Mouse (Mus musculus): ENCODE results near the gene Gmppa. TPM values are rescaled to one million over a fixed set of nuclear protein-coding genes. Genes with fewer than 3 reads are reported as not detected.

Gene Gmppa
- polyA plus RNA-seq, 1 experiment: 36.5 TPM

DNA sequence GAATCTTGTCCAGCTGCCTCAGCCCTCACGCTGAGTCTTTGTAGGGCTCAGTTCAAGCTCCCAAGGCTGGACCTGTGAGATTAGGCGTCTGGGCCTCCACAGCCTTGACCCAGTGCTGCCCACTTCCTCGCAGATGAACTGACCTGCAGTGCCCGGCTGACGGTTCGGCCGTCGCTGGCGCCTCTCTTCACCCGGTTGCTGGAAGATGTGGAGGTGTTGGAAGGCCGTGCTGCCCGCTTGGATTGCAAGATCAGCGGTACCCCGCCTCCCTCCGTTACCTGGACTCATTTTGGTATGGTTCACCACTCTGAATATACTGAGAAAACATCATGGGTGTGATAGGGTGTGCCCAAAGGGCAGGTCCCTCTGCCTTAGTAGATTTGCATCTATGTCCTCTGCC lies 29.6 kb upstream of the Gmppa start:
- Histone ChIP-seq H3K36me3 (ENCODE audit: control insufficient read depth, insufficient read depth, low read length, poor library complexity, severe bottlenecking) (no peaks in the 10 kb centered on the region), H3K9ac (ENCODE audit: low read depth, poor library complexity, severe bottlenecking) (no peak overlapping the region), H3K4me3 (ENCODE audit: low read depth, low read length) (no peak overlapping the region)

DNA sequence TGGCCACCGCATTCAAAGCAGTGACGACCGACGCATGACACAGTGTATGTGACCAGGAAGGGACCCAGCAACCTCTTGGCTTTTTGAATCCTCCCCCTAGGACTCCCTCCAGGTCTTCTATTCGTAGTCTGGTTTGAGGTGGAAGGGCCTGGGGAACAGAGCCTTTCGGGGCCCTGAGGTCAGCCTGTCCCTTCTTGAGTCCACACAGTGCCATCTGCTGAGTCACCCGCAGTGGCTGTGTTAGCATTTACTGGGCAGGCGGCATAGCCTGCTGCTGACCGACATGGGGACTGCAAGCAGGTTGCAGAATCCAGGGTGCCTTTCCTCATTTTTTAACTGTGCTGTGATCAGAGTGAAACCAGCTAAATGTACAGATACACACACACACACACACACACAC lies 28.7 kb upstream of the Gmppa start:
- no peak overlapping the region for H3K27ac ChIP-seq (ENCODE audit: insufficient read depth, low read length)
- no peaks in the 10 kb centered on the region for H3K9me3 ChIP-seq (replicated peaks; ENCODE audit: control insufficient read depth, insufficient read depth, low read length, poor library complexity, severe bottlenecking)
- no peaks in the 10 kb centered on the region for H3K27me3 ChIP-seq (ENCODE audit: control insufficient read depth, insufficient read depth, low read length, poor library complexity, severe bottlenecking)
- H3K4me1 ChIP-seq (ENCODE audit: control insufficient read depth, insufficient read depth, low read length): peaks cover 3% of the 10 kb centered on the region
- no peak overlapping the region for H3K9ac ChIP-seq (ENCODE audit: low read depth, poor library complexity, severe bottlenecking)
- no peak overlapping the region for H3K4me3 ChIP-seq (ENCODE audit: low read depth, low read length)
- no peaks in the 10 kb centered on the region for H3K36me3 ChIP-seq (ENCODE audit: control insufficient read depth, insufficient read depth, low read length, poor library complexity, severe bottlenecking)
- no peak for TF ChIP-seq POLR2A (IDR thresholded peaks at IDR 0.05; ENCODE audit: insufficient read depth, low read length)
- no peak for TF ChIP-seq CTCF (IDR thresholded peaks at IDR 0.05; ENCODE audit: low read depth, low read length)
- no peak for TF ChIP-seq EP300 (IDR thresholded peaks at IDR 0.05; ENCODE audit: insufficient read depth, low read depth, low read length)

More for the DNA sequence above, 29.6 kb upstream of the Gmppa start:
- no peaks in the 10 kb centered on the region for H3K9me3 ChIP-seq (replicated peaks; ENCODE audit: control insufficient read depth, insufficient read depth, low read length, poor library complexity, severe bottlenecking)
- H3K27ac ChIP-seq (ENCODE audit: insufficient read depth, low read length): no peak overlapping the region
- H3K4me1 ChIP-seq (ENCODE audit: control insufficient read depth, insufficient read depth, low read length): peaks cover 3% of the 10 kb centered on the region
- no peak for TF ChIP-seq POLR2A (IDR thresholded peaks at IDR 0.05; ENCODE audit: insufficient read depth, low read length)
- no peak for TF ChIP-seq CTCF (IDR thresholded peaks at IDR 0.05; ENCODE audit: low read depth, low read length)
- no peak for TF ChIP-seq EP300 (IDR thresholded peaks at IDR 0.05; ENCODE audit: insufficient read depth, low read depth, low read length)
- H3K27me3 ChIP-seq (ENCODE audit: control insufficient read depth, insufficient read depth, low read length, poor library complexity, severe bottlenecking): no peaks in the 10 kb centered on the region

DNA sequence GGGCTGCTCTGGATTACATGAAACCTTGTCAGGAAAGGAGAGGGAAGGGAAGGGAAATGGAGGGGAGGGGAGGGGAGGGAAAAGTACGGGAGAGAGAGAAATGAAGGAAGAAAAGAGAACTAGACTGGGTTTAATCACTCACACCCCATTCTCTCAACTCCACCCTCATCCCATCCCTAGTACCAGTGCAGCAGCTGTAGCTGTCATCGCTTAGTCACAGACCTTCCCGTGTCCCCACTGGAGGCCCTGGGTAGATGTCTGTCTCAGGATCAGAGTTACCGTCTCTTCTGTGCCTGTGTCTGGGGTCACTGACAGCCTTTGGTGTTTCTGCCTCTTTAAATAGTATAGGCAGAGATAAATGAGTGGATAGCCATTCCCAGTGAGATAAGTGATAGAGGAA lies 27.5 kb upstream of the Gmppa start:
- Histone ChIP-seq H3K9me3 (replicated peaks; ENCODE audit: control insufficient read depth, insufficient read depth, low read length, poor library complexity, severe bottlenecking) (no peaks in the 10 kb centered on the region), H3K36me3 (ENCODE audit: control insufficient read depth, insufficient read depth, low read length, poor library complexity, severe bottlenecking) (no peaks in the 10 kb centered on the region), H3K4me1 (ENCODE audit: control insufficient read depth, insufficient read depth, low read length) (no peaks in the 10 kb centered on the region), H3K27ac (ENCODE audit: insufficient read depth, low read length) (no peak overlapping the region), H3K9ac (ENCODE audit: low read depth, poor library complexity, severe bottlenecking) (no peak overlapping the region), H3K4me3 (ENCODE audit: low read depth, low read length) (no peak overlapping the region), H3K27me3 (ENCODE audit: control insufficient read depth, insufficient read depth, low read length, poor library complexity, severe bottlenecking) (no peaks in the 10 kb centered on the region)
- TF ChIP-seq CTCF (IDR thresholded peaks at IDR 0.05; ENCODE audit: low read depth, low read length) (no peak), EP300 (IDR thresholded peaks at IDR 0.05; ENCODE audit: insufficient read depth, low read depth, low read length) (no peak), POLR2A (IDR thresholded peaks at IDR 0.05; ENCODE audit: insufficient read depth, low read length) (no peak)

DNA sequence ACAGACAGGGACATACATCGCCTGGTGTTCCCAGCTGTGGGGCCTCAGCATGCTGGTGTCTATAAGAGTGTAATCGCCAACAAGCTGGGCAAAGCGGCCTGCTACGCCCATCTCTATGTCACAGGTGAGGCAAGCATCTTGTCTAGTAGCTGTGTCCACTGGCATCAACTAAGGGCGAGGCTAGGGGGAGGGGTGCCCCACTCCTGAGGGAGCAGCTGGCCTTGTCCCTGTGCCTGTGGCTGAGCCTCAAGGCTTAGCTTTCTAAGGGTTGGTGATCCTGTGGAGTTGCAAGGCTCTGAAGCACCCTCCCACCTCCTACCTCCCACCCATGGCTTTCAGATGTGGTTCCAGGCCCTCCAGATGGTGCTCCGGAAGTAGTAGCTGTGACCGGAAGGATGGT lies 25.8 kb upstream of the Gmppa start:
- no peaks in the 10 kb centered on the region for H3K27me3 ChIP-seq (ENCODE audit: control insufficient read depth, insufficient read depth, low read length, poor library complexity, severe bottlenecking)
- H3K9ac ChIP-seq (ENCODE audit: low read depth, poor library complexity, severe bottlenecking): no peak overlapping the region
- no peak overlapping the region for H3K4me3 ChIP-seq (ENCODE audit: low read depth, low read length)
- no peak overlapping the region for H3K27ac ChIP-seq (ENCODE audit: insufficient read depth, low read length)
- TF ChIP-seq CTCF (IDR thresholded peaks at IDR 0.05; ENCODE audit: low read depth, low read length): no peak
- TF ChIP-seq EP300 (IDR thresholded peaks at IDR 0.05; ENCODE audit: insufficient read depth, low read depth, low read length): no peak
- no peak for TF ChIP-seq POLR2A (IDR thresholded peaks at IDR 0.05; ENCODE audit: insufficient read depth, low read length)
- H3K9me3 ChIP-seq (replicated peaks; ENCODE audit: control insufficient read depth, insufficient read depth, low read length, poor library complexity, severe bottlenecking): no peaks in the 10 kb centered on the region
- H3K4me1 ChIP-seq (ENCODE audit: control insufficient read depth, insufficient read depth, low read length): no peaks in the 10 kb centered on the region
- H3K36me3 ChIP-seq (ENCODE audit: control insufficient read depth, insufficient read depth, low read length, poor library complexity, severe bottlenecking): no peaks in the 10 kb centered on the region

DNA sequence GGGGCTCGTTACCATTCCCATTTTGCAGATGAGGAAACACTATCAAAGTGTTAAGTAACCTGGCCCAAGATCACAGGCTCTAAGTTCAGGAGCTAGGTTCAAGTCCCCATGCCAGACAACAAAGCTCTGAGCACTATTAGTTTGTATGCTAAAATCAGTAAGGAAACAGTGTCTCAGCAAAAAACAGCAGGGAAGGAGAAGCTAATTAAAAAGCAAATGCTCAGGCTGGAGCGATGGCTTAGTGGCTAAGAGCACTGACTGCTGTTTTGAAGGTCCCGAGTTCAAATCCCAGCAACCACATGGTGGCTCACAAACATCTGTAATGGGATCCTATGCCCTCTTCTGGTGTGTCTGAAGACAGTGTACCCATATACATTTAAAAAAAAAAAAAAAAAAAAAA lies 23.5 kb upstream of the Gmppa start:
- H3K36me3 ChIP-seq (ENCODE audit: control insufficient read depth, insufficient read depth, low read length, poor library complexity, severe bottlenecking): no peaks in the 10 kb centered on the region
- H3K27ac ChIP-seq (ENCODE audit: insufficient read depth, low read length): no peak overlapping the region
- H3K4me3 ChIP-seq (ENCODE audit: low read depth, low read length): no peak overlapping the region
- H3K27me3 ChIP-seq (ENCODE audit: control insufficient read depth, insufficient read depth, low read length, poor library complexity, severe bottlenecking): no peaks in the 10 kb centered on the region
- TF ChIP-seq EP300 (IDR thresholded peaks at IDR 0.05; ENCODE audit: insufficient read depth, low read depth, low read length): no peak
- no peak for TF ChIP-seq CTCF (IDR thresholded peaks at IDR 0.05; ENCODE audit: low read depth, low read length)
- no peak for TF ChIP-seq POLR2A (IDR thresholded peaks at IDR 0.05; ENCODE audit: insufficient read depth, low read length)
- no peaks in the 10 kb centered on the region for H3K9me3 ChIP-seq (replicated peaks; ENCODE audit: control insufficient read depth, insufficient read depth, low read length, poor library complexity, severe bottlenecking)
- H3K4me1 ChIP-seq (ENCODE audit: control insufficient read depth, insufficient read depth, low read length): no peaks in the 10 kb centered on the region
- H3K9ac ChIP-seq (ENCODE audit: low read depth, poor library complexity, severe bottlenecking): no peak overlapping the region

DNA sequence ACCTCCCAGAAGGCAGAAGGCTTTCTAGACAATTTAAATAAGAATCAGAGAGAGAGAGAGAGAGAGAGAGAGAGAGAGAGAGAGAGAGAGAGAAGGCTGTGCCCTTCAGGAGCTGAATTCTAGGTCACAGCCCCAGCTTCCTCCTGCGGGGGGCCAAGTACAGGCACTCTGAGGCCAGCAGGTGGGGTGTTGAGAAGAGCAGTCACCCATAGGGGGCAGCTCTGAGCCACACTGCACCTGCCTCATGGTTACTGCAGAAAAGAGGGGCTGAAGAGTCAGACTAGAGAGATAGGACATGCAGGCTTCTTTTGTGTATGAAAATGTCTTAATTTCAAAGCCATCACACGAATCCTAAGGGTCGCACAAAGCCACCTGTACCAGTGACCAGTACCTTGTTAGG lies 22.0 kb upstream of the Gmppa start:
- H3K27me3 ChIP-seq (ENCODE audit: control insufficient read depth, insufficient read depth, low read length, poor library complexity, severe bottlenecking): no peaks in the 10 kb centered on the region
- H3K4me1 ChIP-seq (ENCODE audit: control insufficient read depth, insufficient read depth, low read length): no peaks in the 10 kb centered on the region
- no peak overlapping the region for H3K27ac ChIP-seq (ENCODE audit: insufficient read depth, low read length)
- TF ChIP-seq CTCF (IDR thresholded peaks at IDR 0.05; ENCODE audit: low read depth, low read length): peak; percentile 91
- TF ChIP-seq POLR2A (IDR thresholded peaks at IDR 0.05; ENCODE audit: insufficient read depth, low read length): no peak
- H3K9me3 ChIP-seq (replicated peaks; ENCODE audit: control insufficient read depth, insufficient read depth, low read length, poor library complexity, severe bottlenecking): no peaks in the 10 kb centered on the region
- no peak overlapping the region for H3K9ac ChIP-seq (ENCODE audit: low read depth, poor library complexity, severe bottlenecking)
- H3K36me3 ChIP-seq (ENCODE audit: control insufficient read depth, insufficient read depth, low read length, poor library complexity, severe bottlenecking): no peaks in the 10 kb centered on the region
- no peak overlapping the region for H3K4me3 ChIP-seq (ENCODE audit: low read depth, low read length)
